Mouse (Mus musculus): ENCODE data around the gene Gstm2. TPM values are rescaled to one million over a fixed set of nuclear protein-coding genes. Genes with fewer than 3 reads are reported as not detected.

Gene Gstm2
- polyA plus RNA-seq, 1 experiment from 2014 or later, result 12.2 TPM

DNA sequence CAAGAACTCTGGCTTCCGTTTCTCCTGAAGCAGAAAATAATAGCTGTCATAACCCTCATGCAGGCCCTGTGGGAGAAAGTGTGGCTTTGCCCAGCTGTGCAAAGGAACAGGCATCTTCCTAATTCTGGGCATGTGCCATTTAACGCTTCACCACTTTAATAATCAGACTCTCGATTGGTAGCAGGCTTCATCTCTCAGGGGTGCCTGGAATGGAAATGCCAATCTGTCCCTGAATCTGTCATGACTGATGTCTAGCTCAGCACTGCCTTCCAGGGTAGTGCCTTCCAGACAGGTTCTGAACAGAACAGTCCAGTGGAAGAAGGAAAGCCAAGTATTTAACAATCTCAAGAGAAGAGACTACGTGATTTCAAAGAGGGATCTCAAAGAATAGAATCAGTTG, 45.0 kb downstream of the Gstm2 start:
- H3K27ac ChIP-seq, result no peak overlapping the region
- H3K4me3 ChIP-seq (ENCODE audit: inconsistent target), result no peak overlapping the region
- H3K79me2 ChIP-seq (ENCODE audit: inconsistent target), result no peaks in the 10 kb centered on the region
- no peaks in the 10 kb centered on the region for H3K36me3 ChIP-seq (ENCODE audit: inconsistent target)
- WGBS (ENCODE audit: missing documents), result 94% methylated on average over 4 of the region's 4 CpGs

GRCm38 (mm10) chr3:107940524-107940923, 45.7 kb downstream of the Gstm2 start:
- Histone ChIP-seq H3K4me3 (ENCODE audit: inconsistent target) (no peak overlapping the region), H3K36me3 (ENCODE audit: inconsistent target) (no peaks in the 10 kb centered on the region), H3K79me2 (ENCODE audit: inconsistent target) (no peaks in the 10 kb centered on the region), H3K27ac (no peak overlapping the region)
- 69% methylated on average over 7 of the region's 7 CpGs for WGBS (ENCODE audit: missing documents)

- WGBS (ENCODE audit: missing documents), result 11% methylated on average over 4 of the region's 4 CpGs
- peak overlapping the region; percentile 55 for H3K27ac ChIP-seq
- H3K4me3 ChIP-seq (ENCODE audit: inconsistent target), result no peak overlapping the region
- no peaks in the 10 kb centered on the region for H3K79me2 ChIP-seq (ENCODE audit: inconsistent target)
- H3K36me3 ChIP-seq (ENCODE audit: inconsistent target), result no peaks in the 10 kb centered on the region
Observed at GRCm38 (mm10) chr3:107939830-107940229, 46.4 kb downstream of the Gstm2 start.

DNA sequence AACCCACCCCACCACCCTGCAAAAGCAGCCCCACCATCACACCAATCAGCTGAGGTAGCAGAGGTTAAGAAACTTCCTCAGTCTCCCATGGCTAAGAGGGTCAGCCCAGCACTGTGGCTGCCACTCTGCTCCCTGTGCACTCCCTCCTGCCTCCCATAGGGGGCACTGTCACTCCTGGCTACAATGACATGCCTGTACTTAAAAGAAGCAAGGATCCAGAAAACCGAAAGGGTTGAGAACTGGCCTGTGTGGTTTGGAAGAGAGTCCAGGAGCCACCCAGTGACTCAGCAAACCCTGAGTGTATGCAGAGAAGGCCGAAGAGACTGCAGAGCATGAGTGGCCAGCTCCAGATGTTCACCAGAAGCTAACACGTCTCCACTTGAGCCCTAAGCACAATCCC, 46.9 kb downstream of the Gstm2 start:
- peak overlapping the region; percentile 55 for H3K27ac ChIP-seq
- no peak overlapping the region for H3K4me3 ChIP-seq (ENCODE audit: inconsistent target)
- H3K36me3 ChIP-seq (ENCODE audit: inconsistent target), result no peaks in the 10 kb centered on the region
- no peaks in the 10 kb centered on the region for H3K79me2 ChIP-seq (ENCODE audit: inconsistent target)
- WGBS (ENCODE audit: missing documents), result 8% methylated on average over 3 of the region's 3 CpGs

- H3K79me2 ChIP-seq (ENCODE audit: inconsistent target), result no peaks in the 10 kb centered on the region
- no peak overlapping the region for H3K4me3 ChIP-seq (ENCODE audit: inconsistent target)
- H3K27ac ChIP-seq, result no peak overlapping the region
- 65% methylated on average over 3 of the region's 3 CpGs for WGBS (ENCODE audit: missing documents)
- no peaks in the 10 kb centered on the region for H3K36me3 ChIP-seq (ENCODE audit: inconsistent target)
Observed at GRCm38 (mm10) chr3:107935888-107936287, 50.4 kb downstream of the Gstm2 start.

GRCm38 (mm10) chr3:107935268-107935667, 51.0 kb downstream of the Gstm2 start:
- Histone ChIP-seq H3K79me2 (ENCODE audit: inconsistent target) (no peaks in the 10 kb centered on the region), H3K4me3 (ENCODE audit: inconsistent target) (no peak overlapping the region), H3K27ac (no peak overlapping the region), H3K36me3 (ENCODE audit: inconsistent target) (no peaks in the 10 kb centered on the region)
- 89% methylated on average over 3 of the region's 3 CpGs for WGBS (ENCODE audit: missing documents)

GRCm38 (mm10) chr3:107932128-107932527, 54.1 kb downstream of the Gstm2 start:
- Histone ChIP-seq H3K27ac (no peak overlapping the region), H3K36me3 (ENCODE audit: inconsistent target) (no peaks in the 10 kb centered on the region), H3K4me3 (ENCODE audit: inconsistent target) (no peak overlapping the region), H3K79me2 (ENCODE audit: inconsistent target) (no peaks in the 10 kb centered on the region)
- 88% methylated on average over 6 of the region's 6 CpGs for WGBS (ENCODE audit: missing documents)

Other genes starting within 250 kb of the Gstm2 start
- 11.6 to 36.6 TPM (median 21.9 TPM) in 3 replicates for gene Csf1, start 226.0 kb downstream of the Gstm2 start, polyA plus RNA-seq (2018)
- not detected in 3 replicates for gene Eps8l3, start 109.2 kb downstream of the Gstm2 start, polyA plus RNA-seq (2018)
- gene Gstm5, start 90.6 kb downstream of the Gstm2 start, polyA plus RNA-seq (2018), result 10.0 to 14.8 TPM (median 14.2 TPM) in 3 replicates
- 0.27 to 0.37 TPM in 2 of 3 replicates, not detected in the other for gene Gstm7, start 54.6 kb downstream of the Gstm2 start, polyA plus RNA-seq (2018)
- not detected in 3 replicates for gene Gstm6, start 42.7 kb downstream of the Gstm2 start, polyA plus RNA-seq (2018)
- not detected in 3 replicates for gene Gstm3, start 17.2 kb downstream of the Gstm2 start, polyA plus RNA-seq (2018)
- gene Gstm1, start 31.5 kb upstream of the Gstm2 start, polyA plus RNA-seq (2018), result 150 to 391 TPM (median 384 TPM) in 3 replicates
- gene Gstm4, start 58.4 kb upstream of the Gstm2 start, polyA plus RNA-seq (2018), result 10.1 to 17.6 TPM (median 15.1 TPM) in 3 replicates
- gene Ampd2, start 100.2 kb upstream of the Gstm2 start, polyA plus RNA-seq (2018), result 7.1 to 19.1 TPM (median 17.7 TPM) in 3 replicates
- gene Gnat2, start 106.3 kb upstream of the Gstm2 start, polyA plus RNA-seq (2018), result not detected in 3 replicates
- 64.3 to 104 TPM (median 77.4 TPM) in 3 replicates for gene Gnai3, start 159.7 kb upstream of the Gstm2 start, polyA plus RNA-seq (2018)
- gene Gpr61, start 168.4 kb upstream of the Gstm2 start, polyA plus RNA-seq (2018), result not detected in 3 replicates
- gene Amigo1, start 199.9 kb upstream of the Gstm2 start, polyA plus RNA-seq (2018), result 0.90 to 2.1 TPM (median 1.1 TPM) in 3 replicates
- 7.2 to 11.4 TPM (median 8.4 TPM) in 3 replicates for gene Cyb561d1, start 214.8 kb upstream of the Gstm2 start, polyA plus RNA-seq (2018)
- 1.9 to 3.0 TPM (median 2.4 TPM) in 3 replicates for gene Atxn7l2, start 224.5 kb upstream of the Gstm2 start, polyA plus RNA-seq (2018)
- gene Sypl2, start 240.2 kb upstream of the Gstm2 start, polyA plus RNA-seq (2018), result 0.04 TPM in 1 of 3 replicates, not detected in the others

Data from macrophage (primary cell).